Mouse (Mus musculus) thymus, postnatal 4 days (tissue): ENCODE measurements around the gene Cacna1c.

Source experiments
- DNase-seq: peaks from one replicate; pipeline ENCODE4 v3.0.0; 2021

Cacna1c gene

DNA sequence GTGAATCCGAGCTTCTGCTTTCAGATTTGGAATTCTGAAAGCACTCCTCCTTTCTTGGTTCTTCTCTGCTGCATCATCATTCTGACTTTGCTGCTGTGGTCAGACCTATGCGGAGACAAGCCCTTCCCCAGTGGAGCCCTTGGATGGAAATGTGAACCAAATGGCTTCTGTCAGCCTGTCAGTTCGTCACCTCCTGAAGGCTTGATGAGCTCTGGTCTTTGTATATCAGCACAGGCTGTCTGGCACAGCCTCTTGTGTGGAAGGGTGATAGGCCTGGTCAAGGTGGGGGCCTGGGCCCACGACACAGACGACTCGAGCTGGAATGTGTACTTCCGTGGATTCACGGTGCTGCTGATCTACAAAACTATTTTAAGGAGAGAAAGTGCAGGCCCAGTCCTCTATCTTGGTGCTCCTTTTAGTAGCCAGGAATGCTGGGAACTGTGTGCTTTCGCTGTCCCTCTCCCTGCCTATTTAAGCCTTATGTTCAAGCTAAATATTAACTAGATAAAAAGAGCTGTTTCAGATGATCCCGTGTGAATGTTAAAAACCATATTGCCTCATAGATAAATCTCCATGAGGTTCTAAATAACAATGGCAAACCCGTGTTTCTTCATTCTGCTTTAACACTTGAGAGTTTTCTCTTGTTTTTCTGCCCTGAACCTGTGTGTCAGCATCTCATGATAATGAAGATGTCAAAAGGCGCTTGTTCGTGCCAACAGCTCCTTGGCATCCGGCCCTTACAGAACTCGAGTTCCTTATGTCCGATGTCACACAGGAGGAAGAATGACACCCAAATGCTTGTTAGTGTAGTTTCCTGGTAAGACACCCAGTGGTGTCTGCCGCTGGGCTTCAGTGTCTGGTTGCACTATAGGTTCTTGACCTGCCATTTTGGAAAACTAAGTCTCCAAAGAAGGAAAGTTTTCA is at the start of gene Cacna1c:
TSS of gene Cacna1c (minus strand) at position 37 of the 924 bp plus-strand sequence.
- no peak for DNase-seq

DNA sequence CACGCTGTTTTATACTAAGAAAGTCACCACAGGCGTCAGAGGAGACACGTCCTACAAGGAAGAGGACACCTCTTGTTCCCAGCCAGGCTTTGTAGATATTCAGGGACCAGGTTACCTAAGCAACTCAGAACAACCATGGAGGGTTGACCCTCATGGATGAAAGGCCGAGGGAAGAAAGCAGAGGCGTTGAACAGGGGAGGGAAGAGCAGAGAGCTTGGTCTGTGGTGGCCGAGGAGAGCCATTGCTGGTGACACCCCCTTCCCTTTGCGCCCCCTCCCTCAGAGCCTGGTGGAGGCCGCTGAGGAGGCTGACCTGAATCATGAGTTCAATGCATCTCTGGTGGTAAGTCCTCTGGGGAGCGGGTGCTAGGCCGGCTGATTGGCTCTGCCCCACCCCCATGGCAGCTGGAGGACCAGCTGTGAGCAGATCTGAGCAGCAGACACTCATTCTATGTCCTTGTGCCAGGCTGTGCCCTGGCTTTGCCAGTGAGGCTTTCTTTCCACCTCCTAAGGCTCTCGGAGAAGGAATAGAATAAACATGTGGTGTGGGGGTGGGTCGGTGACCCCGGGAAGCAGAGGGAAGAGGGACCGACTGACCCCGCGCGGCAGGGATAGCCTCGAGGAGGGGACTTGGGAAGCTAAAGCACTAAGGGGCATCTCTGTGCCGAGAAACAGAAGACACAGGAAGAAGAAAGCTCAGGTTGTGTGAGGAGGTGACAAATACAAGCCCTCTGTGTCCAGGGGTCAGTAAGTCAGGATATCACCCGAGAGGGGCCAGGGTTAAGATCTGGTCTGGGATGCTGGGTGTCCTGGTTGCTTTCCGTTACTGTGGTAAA is 44.9 kb upstream of the Cacna1c start:
- no peak for DNase-seq

DNA sequence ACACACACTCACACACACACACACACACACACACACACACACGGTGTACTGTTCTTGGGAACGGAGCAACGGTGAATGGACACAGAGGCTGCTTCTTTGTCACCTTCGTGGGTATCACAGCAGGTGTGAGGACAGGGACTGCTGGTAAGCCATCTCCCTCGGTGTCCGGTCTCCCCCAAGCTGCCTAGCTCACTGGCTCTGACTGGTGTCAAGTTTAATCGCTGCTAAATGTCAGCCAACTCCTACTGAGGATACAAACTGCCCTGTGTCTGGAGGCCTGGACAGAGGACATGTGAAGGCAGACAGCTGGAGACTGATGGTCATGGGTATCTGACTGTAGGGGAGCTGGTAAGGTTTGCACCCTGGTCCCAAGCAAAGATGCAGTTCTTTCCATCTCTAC is 44.0 kb upstream of the Cacna1c start:
- no peak for DNase-seq

GRCm38 (mm10) chr6:119239341-119240005 is 43.3 kb upstream of the Cacna1c start:
- no peak for DNase-seq

GRCm38 (mm10) chr6:119237427-119237989 is 41.3 kb upstream of the Cacna1c start:
- DNase-seq = no peak

DNA sequence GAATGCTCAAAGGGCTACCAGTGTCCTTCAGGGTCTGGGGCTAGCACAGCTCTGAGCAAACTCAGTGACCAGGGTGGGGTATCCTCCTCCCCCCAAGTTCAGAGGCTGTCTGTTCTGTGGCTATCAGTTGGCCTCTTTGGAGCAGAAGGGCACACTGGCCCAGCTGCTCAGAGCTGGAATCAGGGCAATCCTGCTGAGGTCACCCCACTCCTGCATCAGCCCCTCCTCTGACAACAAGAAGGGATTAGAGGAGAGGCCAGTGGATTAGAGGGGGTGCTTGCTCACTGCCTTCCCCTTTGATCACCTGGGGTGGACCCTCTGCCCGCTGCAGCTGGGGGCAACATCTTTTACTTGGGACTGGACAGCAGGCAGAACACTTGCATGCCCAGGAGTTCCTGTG is 40.0 kb upstream of the Cacna1c start, which contains the start of gene Cacna2d4:
TSS of gene Cacna2d4 (plus strand) at position 286 of the 400 bp plus-strand sequence.
- DNase-seq = no peak

DNA sequence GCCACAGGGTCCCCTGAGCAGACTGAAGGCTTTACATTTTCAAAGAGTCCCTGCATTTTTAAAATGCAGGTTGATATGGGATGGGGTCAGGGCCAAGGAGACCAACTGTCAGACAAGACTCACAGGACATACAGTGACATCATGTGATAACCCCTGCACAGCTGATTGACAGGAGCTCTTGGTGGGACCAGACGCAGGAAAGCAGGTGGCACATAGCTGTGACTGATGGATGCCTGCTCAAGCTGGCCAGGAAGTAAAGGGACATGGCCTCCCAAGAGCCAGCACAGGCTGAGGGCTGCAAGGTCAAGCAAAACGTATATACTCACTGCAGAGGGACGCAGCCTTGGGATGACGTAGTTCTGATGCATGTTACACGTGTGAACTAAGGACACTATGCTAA is 39.2 kb upstream of the Cacna1c start:
- no peak for DNase-seq

GRCm38 (mm10) chr6:119233066-119233465 is 36.8 kb upstream of the Cacna1c start:
- DNase-seq = peak; percentile 39

DNA sequence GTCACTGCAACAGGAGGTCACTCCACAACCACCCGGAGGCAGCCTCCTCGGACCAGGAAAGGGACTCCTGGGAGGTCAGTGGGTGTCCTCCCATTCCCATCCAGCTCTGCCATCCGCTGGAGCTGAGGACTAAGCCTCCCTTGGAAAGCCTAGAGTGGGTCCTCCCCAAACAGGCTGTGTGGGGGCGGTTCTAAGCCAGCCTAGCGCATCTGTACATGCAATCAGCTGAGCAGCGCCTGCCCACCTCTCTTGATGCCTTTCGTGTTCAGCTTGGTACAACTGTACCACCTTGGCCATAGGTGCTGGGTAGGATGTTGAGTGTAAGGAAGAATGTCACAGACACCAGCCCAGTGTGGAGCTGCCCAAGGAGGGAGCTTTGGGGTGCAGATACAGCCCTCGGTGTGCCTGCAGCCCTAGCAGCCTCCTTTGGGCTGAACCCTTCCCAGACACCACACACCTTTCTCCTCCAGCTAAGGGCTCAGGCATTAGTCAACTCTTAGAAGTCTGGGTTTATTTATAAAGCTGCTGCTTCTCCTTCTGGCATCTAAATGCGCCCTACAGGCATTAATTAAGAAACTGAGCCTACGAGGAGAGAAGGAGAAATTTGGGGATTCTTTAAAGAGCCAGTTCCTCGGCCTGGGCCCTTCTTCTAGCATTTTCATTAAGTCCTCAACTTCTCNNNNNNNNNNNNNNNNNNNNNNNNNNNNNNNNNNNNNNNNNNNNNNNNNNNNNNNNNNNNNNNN is 32.8 kb upstream of the Cacna1c start:
- DNase-seq = no peak

DNA sequence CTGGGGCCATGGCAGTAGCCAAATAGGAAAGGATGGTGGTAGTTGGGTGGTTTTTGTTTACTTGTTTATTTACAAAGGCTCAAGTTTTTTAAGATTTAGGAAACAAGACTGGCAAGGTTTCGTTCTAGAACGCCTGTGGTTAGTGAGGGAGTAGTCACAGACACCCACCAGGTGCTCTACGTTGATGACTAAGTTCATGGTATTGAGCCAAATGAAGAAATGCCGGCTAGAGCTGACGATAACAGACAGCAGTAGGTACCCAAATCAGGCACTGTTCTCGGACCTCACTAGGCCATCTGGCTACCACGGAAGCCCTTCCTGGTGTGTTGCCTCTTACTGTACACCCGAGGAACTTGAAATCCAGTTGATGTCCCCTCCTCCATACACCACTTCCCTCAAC is 30.8 kb upstream of the Cacna1c start:
- no peak for DNase-seq

- no peak for DNase-seq
Measured at GRCm38 (mm10) chr6:119225731-119226130, 29.5 kb upstream of the Cacna1c start.

- no peak for DNase-seq
Measured at GRCm38 (mm10) chr6:119225226-119225625, 29.0 kb upstream of the Cacna1c start.

GRCm38 (mm10) chr6:119224451-119225195 is 28.4 kb upstream of the Cacna1c start:
- DNase-seq = no peak

DNA sequence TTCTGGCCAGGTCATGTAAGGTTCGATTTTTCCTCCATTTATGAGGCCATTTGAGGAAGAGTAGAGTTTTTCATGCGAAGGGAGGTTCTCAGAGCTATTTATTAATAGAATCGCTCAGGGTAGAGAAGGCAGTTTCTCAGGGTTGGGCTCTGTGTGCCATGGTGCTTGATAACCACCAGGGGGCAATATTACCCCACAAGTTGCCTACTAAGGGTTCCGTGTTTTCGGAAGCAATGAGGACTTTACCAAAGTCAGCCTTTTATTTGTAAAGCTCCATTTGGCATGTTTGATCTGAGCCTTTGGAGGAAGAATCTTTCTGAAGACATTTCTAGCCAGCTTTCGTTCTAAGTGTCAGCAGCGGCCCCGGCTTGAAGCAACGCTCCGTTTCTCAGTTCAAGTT is 24.1 kb upstream of the Cacna1c start:
- peak; percentile 48 for DNase-seq

DNA sequence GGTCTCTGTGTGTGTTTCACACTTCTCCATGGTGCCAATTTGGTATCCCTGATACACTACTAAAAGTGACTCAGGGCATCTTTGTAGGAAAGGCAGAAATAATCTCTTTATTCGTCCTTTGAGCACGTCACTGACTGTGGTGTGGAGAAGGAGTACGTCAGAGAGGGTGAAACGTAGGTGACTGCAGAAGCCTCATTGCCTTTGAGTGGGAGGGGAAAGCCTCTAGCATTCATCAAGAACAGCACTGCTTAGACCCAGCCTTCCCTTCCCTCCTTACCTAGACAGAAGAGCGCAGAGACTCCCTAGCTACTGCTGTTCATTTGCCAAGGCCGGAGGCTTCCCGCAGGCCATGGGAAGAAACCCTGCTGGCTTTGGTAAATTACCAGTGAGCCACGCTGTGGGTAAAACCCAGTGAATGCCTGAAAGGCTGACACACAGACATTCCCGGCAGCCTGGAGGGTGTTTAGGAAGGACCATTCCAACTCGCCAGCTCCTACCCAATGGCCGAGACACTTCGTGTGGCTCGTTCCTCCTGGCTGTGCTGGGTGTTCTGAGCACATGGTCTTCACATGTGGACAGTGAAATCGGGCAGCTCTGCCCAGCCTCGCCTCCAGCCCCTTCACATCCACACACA is 23.1 kb upstream of the Cacna1c start:
- peak; percentile 7 for DNase-seq

- peak; percentile 4 for DNase-seq
Measured at GRCm38 (mm10) chr6:119218591-119218990, 22.4 kb upstream of the Cacna1c start.

- DNase-seq = peak; percentile 4
Measured at GRCm38 (mm10) chr6:119217661-119218060, 21.4 kb upstream of the Cacna1c start.

DNA sequence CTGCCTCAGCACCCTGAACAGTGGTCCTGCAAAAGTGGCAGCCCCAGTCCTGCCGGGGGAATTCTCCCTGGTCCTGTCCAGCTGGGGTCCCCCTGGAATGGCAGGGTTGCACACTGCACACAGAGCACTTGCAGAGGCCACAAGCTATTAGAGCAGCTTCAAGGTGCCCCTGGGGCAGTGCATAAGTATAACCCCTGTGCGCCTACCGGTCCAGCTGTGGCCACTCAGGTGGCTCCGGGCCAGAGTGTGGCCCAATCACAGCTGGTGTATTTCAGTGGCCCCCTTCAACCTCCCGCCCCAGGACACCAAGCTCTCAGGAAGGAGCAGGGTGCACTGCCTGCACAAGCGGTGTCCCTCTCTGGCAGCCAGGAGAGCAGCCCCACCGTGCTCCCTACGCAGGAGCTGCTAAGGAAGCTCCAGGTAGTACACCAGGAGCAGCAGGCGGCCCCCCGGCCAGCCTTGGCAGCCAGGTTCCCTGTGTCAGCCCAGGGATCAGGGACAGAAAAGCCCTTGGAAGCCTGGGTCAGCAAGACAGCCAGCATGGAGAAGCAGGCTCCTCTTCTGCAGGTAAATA is 18.9 kb upstream of the Cacna1c start:
- peak; percentile 6 for DNase-seq

GRCm38 (mm10) chr6:119214190-119214589 is 18.0 kb upstream of the Cacna1c start:
- DNase-seq = peak; percentile 1

GRCm38 (mm10) chr6:119213375-119213774 is 17.2 kb upstream of the Cacna1c start:
- DNase-seq = no peak
